ENCODE assay signal across 13 mouse cellular contexts in genomic region chr1:31019283-31019682, GRCm38 (mm10). TPM values are rescaled to one million over a fixed set of nuclear protein-coding genes. Genes with fewer than 3 reads are reported as not detected.
DNase-seq lines count a peak whose midpoint lies in the region; ATAC-seq and TF ChIP-seq lines count a peak whose summit lies in the region.
"Had no signal": no experiment of that assay in that cellular context is flagged by ENCODE, and none has a peak within 500 bp of the region (broad histone marks: within the 10 kb centered on the region; RNA-seq: fewer than 3 reads in every experiment).

No protein-coding gene starts in this region.

- peak; percentile 32 for DNase-seq in ovary, adult 18-20 months (ENCODE audit: low spot score)
- no peak for DNase-seq in ovary, postnatal 14 days (ENCODE audit: low spot score)
- peak; percentile 81 for DNase-seq in adrenal gland, postnatal 25 days
- peak; percentile 69 for DNase-seq in heart, postnatal 0 days (ENCODE audit: low spot score)
- DNase-seq in skeletal muscle tissue, adult 2 months (ENCODE audit: low read depth, low spot score): peak; percentile 81
- no peak for DNase-seq in midbrain, embryonic 10.5 days (ENCODE audit: low spot score)
- no peak for DNase-seq in layer of hippocampus, postnatal 25 days (ENCODE audit: extremely low spot score in 1 of 2, low spot score in 1 of 2)
- DNase-seq: cerebellum, postnatal 10 days had no signal

- peak; percentile 79 for ATAC-seq in heart, postnatal 0 days (ENCODE audit: insufficient read depth, low read depth)
- ATAC-seq: forebrain, embryonic 13.5 days had no signal

- H3K4me3 ChIP-seq in heart, postnatal 0 days (ENCODE audit: low read depth, low read length): no peak overlapping the region
- no peak overlapping the region for H3K4me3 ChIP-seq in midbrain, embryonic 10.5 days
- H3K4me3 ChIP-seq: forebrain, embryonic 13.5 days; limb, embryonic 15.5 days had no signal

- H3K27ac ChIP-seq in heart, postnatal 0 days (ENCODE audit: low read depth): peak overlapping the region; percentile 2; the same call in 1 of the 2 replicates
- H3K27ac ChIP-seq in midbrain, embryonic 10.5 days (replicated peaks): no peak overlapping the region
- H3K27ac ChIP-seq: forebrain, embryonic 13.5 days; limb, embryonic 15.5 days had no signal

- no peaks in the 10 kb centered on the region for H3K36me3 ChIP-seq in heart, postnatal 0 days (replicated peaks; ENCODE audit: control insufficient read depth, insufficient read depth, low read length)
- H3K36me3 ChIP-seq in midbrain, embryonic 10.5 days: no peaks in the 10 kb centered on the region
- H3K36me3 ChIP-seq: limb, embryonic 15.5 days had no signal

- H3K9ac ChIP-seq in heart, postnatal 0 days (replicated peaks; ENCODE audit: low read depth, low read length): no peak overlapping the region
- H3K9ac ChIP-seq: forebrain, embryonic 13.5 days; limb, embryonic 15.5 days had no signal

- H3K4me1 ChIP-seq in heart, postnatal 0 days (ENCODE audit: control insufficient read depth, insufficient read depth): no peaks in the 10 kb centered on the region
- H3K4me1 ChIP-seq in midbrain, embryonic 10.5 days: no peaks in the 10 kb centered on the region
- H3K4me1 ChIP-seq: forebrain, embryonic 13.5 days; limb, embryonic 15.5 days had no signal

- H3K27me3 ChIP-seq in heart, postnatal 0 days (ENCODE audit: control insufficient read depth, insufficient read depth, low read length): no peaks in the 10 kb centered on the region
- H3K27me3 ChIP-seq in midbrain, embryonic 10.5 days (ENCODE audit: low read depth, poor library complexity, severe bottlenecking): no peaks in the 10 kb centered on the region
- H3K27me3 ChIP-seq: forebrain, embryonic 13.5 days; limb, embryonic 15.5 days had no signal

- 31% methylated on average over 6 of the region's 6 CpGs for WGBS in heart, postnatal 0 days
- 91% methylated on average over 6 of the region's 6 CpGs for WGBS in midbrain, embryonic 10.5 days

- no peak for TF ChIP-seq CTCF in heart, postnatal 0 days (IDR thresholded peaks at IDR 0.05; ENCODE audit: low read depth)

- H3K4me2 ChIP-seq in heart, postnatal 0 days (ENCODE audit: low read depth, low read length): 0 out of 2 replicates have a peak overlapping the region, but pooled peaks have one; percentile 8
- H3K4me2 ChIP-seq: forebrain, embryonic 13.5 days; limb, embryonic 15.5 days had no signal

- 0 out of 2 replicates have a peak, but pooled peaks have one; percentile 14 for TF ChIP-seq EP300 in heart, postnatal 0 days (IDR thresholded peaks at IDR 0.05; ENCODE audit: low read depth)

- no peaks in the 10 kb centered on the region for H3K9me3 ChIP-seq in heart, postnatal 0 days (replicated peaks; ENCODE audit: control insufficient read depth, low read length)
- H3K9me3 ChIP-seq in midbrain, embryonic 10.5 days (replicated peaks): no peaks in the 10 kb centered on the region
- H3K9me3 ChIP-seq: forebrain, embryonic 13.5 days; limb, embryonic 15.5 days had no signal

RNA-seq across cellular contexts. Expression of gene AC153137.1, which starts 41.5 kb away (rescaled TPM):
- total RNA-seq in adrenal gland, postnatal 25 days (2021): not detected in 2 replicates
- total RNA-seq in heart, postnatal 0 days (2014; rRNA removed; ENCODE audit: low replicate concordance): not detected in 2 replicates
- polyA plus RNA-seq in heart, postnatal 0 days (2015; fragmentation: Nextera tagmentation; extraction: Ambion mirVana): not detected in 2 replicates
- polyA plus RNA-seq in midbrain, embryonic 10.5 days (2016; fragmentation: Nextera tagmentation; extraction: Ambion mirVana): not detected in 2 replicates
- not detected for total RNA-seq in layer of hippocampus, postnatal 25 days (2021)
- polyA plus RNA-seq: forebrain, embryonic 13.5 days; intestine, embryonic 14.5 days; limb, embryonic 15.5 days; neural tube, embryonic 11.5 days; stomach, embryonic 16.5 days had no signal

Comparison
In these comparisons a context has a peak if more than half of its experiments do, and no peak if none do; other contexts are left out.
1. DNase-seq: peak in ovary, adult 18-20 months (single experiment), adrenal gland, postnatal 25 days (single experiment), heart, postnatal 0 days (single experiment) and skeletal muscle tissue, adult 2 months (single experiment); none in ovary, postnatal 14 days (single experiment), midbrain, embryonic 10.5 days (single experiment) and layer of hippocampus, postnatal 25 days (0 of 2).